Mouse (Mus musculus) left cerebral cortex, adult 2 months (tissue): Measurements from ENCODE around the gene Hipk3. TPM values are rescaled to one million over a fixed set of nuclear protein-coding genes. Genes with fewer than 3 reads are reported as not detected.

Experiments used
- DNase-seq, 2 experiments: peaks; one replicate each; pipeline ENCODE4 v3.0.0; 2021 to 2022; ENCODE audit warnings: low spot score in 2 of 2, mixed read lengths in 1 of 2; ENCODE audit errors: extremely low spot score in 1 of 2
- H3K27ac ChIP-seq: fragments of 200-600 bp; 2 replicates; pipeline ENCODE4 v1.8.1; 2022
- H3K4me3 ChIP-seq: fragments of 200-600 bp; 2 replicates; pipeline ENCODE4 v1.8.1; 2022
- CTCF ChIP-seq: fragments of 200-600 bp; IDR thresholded peaks from 2 replicates; pipeline ENCODE4 v1.8.1; 2022; ENCODE audit warnings: antibody characterized with exemption, mild to moderate bottlenecking, moderate library complexity
- intact Hi-C: fragments of 180-260 bp; cut with DNase I; formaldehyde crosslinking; loops from one replicate; pipeline ENCODE4 v1.15.1; 2025
- total RNA-seq, 2 experiments: library from RNA; stranded (reverse); gene quantifications; 2 replicates each; pipeline ENCODE4 v1.2.3; 2021

The Hipk3 gene
- total RNA-seq, 2 experiments from 2014 or later, result 95.6 to 101 TPM

- TF ChIP-seq CTCF, result no peak
- no peak for DNase-seq
- H3K27ac ChIP-seq, result peak overlapping the region; percentile 69; the same call in 1 of the 2 replicates
- intact Hi-C loops, result no loop called here
- no peak overlapping the region for H3K4me3 ChIP-seq
Observed at GRCm38 (mm10) chr2:104468419-104468818, 25.8 kb downstream of the Hipk3 start.

GRCm38 (mm10) chr2:104466908-104467616 is 27.2 kb downstream of the Hipk3 start:
- Histone ChIP-seq H3K4me3 (0 out of 2 replicates have a peak overlapping the region, but pooled peaks have one; percentile 7), H3K27ac (peak overlapping the region; percentile 4; the same call in 1 of the 2 replicates)
- intact Hi-C loops, result no loop called here
- DNase-seq, result no peak
- TF ChIP-seq CTCF, result no peak

- Histone ChIP-seq H3K4me3 (no peak overlapping the region), H3K27ac (no peak overlapping the region)
- intact Hi-C loops, result no loop called here
- DNase-seq, result no peak
- no peak for TF ChIP-seq CTCF
Observed at GRCm38 (mm10) chr2:104465639-104466430, 28.4 kb downstream of the Hipk3 start.

GRCm38 (mm10) chr2:104460021-104460420 is 34.2 kb downstream of the Hipk3 start:
- no peak for TF ChIP-seq CTCF
- DNase-seq, result no peak
- H3K4me3 ChIP-seq, result no peak overlapping the region
- H3K27ac ChIP-seq, result no peak overlapping the region
- intact Hi-C loops, result no loop called here

GRCm38 (mm10) chr2:104458569-104459332 is 35.5 kb downstream of the Hipk3 start:
- no peak for DNase-seq
- Histone ChIP-seq H3K4me3 (no peak overlapping the region), H3K27ac (no peak overlapping the region)
- intact Hi-C loops, result loop anchor here (5.0 kb wide), 1 partner anchor 34 kb away; the partner anchor contains the start of gene Hipk3
- TF ChIP-seq CTCF, result no peak

- DNase-seq, result no peak
- TF ChIP-seq CTCF, result no peak
- intact Hi-C loops, result loop anchor here (5.0 kb wide), 1 partner anchor 35 kb away; the partner anchor contains the start of gene Hipk3
- Histone ChIP-seq H3K27ac (no peak overlapping the region), H3K4me3 (no peak overlapping the region)
Observed at GRCm38 (mm10) chr2:104457106-104457505, 37.1 kb downstream of the Hipk3 start.

- no peak for TF ChIP-seq CTCF
- Histone ChIP-seq H3K27ac (no peak overlapping the region), H3K4me3 (no peak overlapping the region)
- no peak for DNase-seq
- intact Hi-C loops, result loop anchor here (5.0 kb wide), 1 partner anchor 232 kb away; no protein-coding TSS in a partner anchor
Observed at GRCm38 (mm10) chr2:104450685-104451084, 43.6 kb downstream of the Hipk3 start.

- intact Hi-C loops, result no loop called here
- H3K27ac ChIP-seq, result no peak overlapping the region
- no peak overlapping the region for H3K4me3 ChIP-seq
- DNase-seq, result no peak
- no peak for TF ChIP-seq CTCF
Observed at GRCm38 (mm10) chr2:104449191-104449590, 45.1 kb downstream of the Hipk3 start.

- Histone ChIP-seq H3K4me3 (no peak overlapping the region), H3K27ac (no peak overlapping the region)
- intact Hi-C loops, result no loop called here
- DNase-seq, result no peak
- TF ChIP-seq CTCF, result no peak
Observed at GRCm38 (mm10) chr2:104448201-104448600, 46.0 kb downstream of the Hipk3 start.

- H3K27ac ChIP-seq, result no peak overlapping the region
- no peak for DNase-seq
- no peak overlapping the region for H3K4me3 ChIP-seq
- intact Hi-C loops, result no loop called here
- no peak for TF ChIP-seq CTCF
Observed at GRCm38 (mm10) chr2:104446016-104446415, 48.2 kb downstream of the Hipk3 start.

- H3K27ac ChIP-seq, result no peak overlapping the region
Observed at GRCm38 (mm10) chr2:104444776-104445175, 49.5 kb downstream of the Hipk3 start.

More at GRCm38 (mm10) chr2:104444776-104445175, 49.5 kb downstream of the Hipk3 start:
- no peak overlapping the region for H3K4me3 ChIP-seq
- peak; percentile 38 to 50 for DNase-seq
- peak; percentile 87 for TF ChIP-seq CTCF
- intact Hi-C loops, result loop anchor here (1.0 kb wide), 2 partner anchors 50 to 140 kb away; partner anchors contain the start of gene Hipk3
